Mouse (Mus musculus) cerebellum, adult 2 months (tissue): ENCODE results near the gene Traf4.

Experiments used
- CTCF ChIP-seq: fragments of 200-500 bp; IDR thresholded peaks from 2 replicates; pipeline ENCODE4 v1.5.1; 2011; ENCODE audit warnings: low read depth, mild to moderate bottlenecking, control low read depth, low read length, moderate library complexity, borderline replicate concordance; ENCODE audit not compliant: insufficient read depth
- POLR2A ChIP-seq: fragments of 200-500 bp; IDR thresholded peaks from 2 replicates; pipeline ENCODE4 v1.6.1; 2011; ENCODE audit warnings: low read length, control low read depth, borderline replicate concordance; ENCODE audit not compliant: insufficient read depth

GRCm38 (mm10) chr11:78146707-78147543 lies 18.5 kb downstream of the Traf4 start:
- TF ChIP-seq CTCF (no peak), POLR2A (no peak)
